Mouse (Mus musculus) MEL (cell line): Measurements from ENCODE around the gene Prdx6. TPM values are rescaled to one million over a fixed set of nuclear protein-coding genes. Genes with fewer than 3 reads are reported as not detected.

Experiments used
- DNase-seq: peaks from one replicate; pipeline ENCODE4 v3.0.0; 2011; ENCODE audit warnings: low read depth, low spot score
- H3K27ac ChIP-seq: 2 replicates; pipeline ENCODE4 v1.5.1; 2012; ENCODE audit warnings: low read depth, mild to moderate bottlenecking, control low read depth, low read length, moderate library complexity; ENCODE audit not compliant: control insufficient read depth
- H3K27me3 ChIP-seq, 2 experiments: fragments of 150-350 bp in 1 of 2; sonication (generic) in 1 of 2; 2 replicates each; pipeline ENCODE4 v1.6.1; 2012; ENCODE audit warnings: low read length in 2 of 2, mild to moderate bottlenecking in 2 of 2, improper control_type of control experiment in 1 of 2, moderate library complexity in 1 of 2; ENCODE audit not compliant: insufficient read depth in 2 of 2, control insufficient read depth in 1 of 2
- H3K36me3 ChIP-seq, 2 experiments: 2 replicates each; pipeline ENCODE4 v1.6.1; 2012 to 2014; ENCODE audit warnings: low read length in 2 of 2, improper control_type of control experiment in 1 of 2, inconsistent platforms in 1 of 2, mild to moderate bottlenecking in 1 of 2; ENCODE audit not compliant: insufficient read depth in 2 of 2, control insufficient read depth in 1 of 2
- H3K4me1 ChIP-seq, 2 experiments: fragments of 150-350 bp in 1 of 2; sonication (generic) in 1 of 2; 2 replicates each; pipeline ENCODE4 v1.6.1; 2012; ENCODE audit warnings: low read length in 2 of 2, improper control_type of control experiment in 1 of 2, mild to moderate bottlenecking in 1 of 2; ENCODE audit not compliant: insufficient read depth in 2 of 2, control insufficient read depth in 1 of 2
- H3K4me3 ChIP-seq, 2 experiments: fragments of 150-350 bp in 1 of 2; sonication (generic) in 1 of 2; 2 replicates each; pipeline ENCODE4 v1.5.1; 2012; ENCODE audit warnings: low read depth in 2 of 2, low read length in 2 of 2, mild to moderate bottlenecking in 2 of 2, moderate library complexity in 2 of 2, control low read depth in 1 of 2, improper control_type of control experiment in 1 of 2; ENCODE audit not compliant: control insufficient read depth in 1 of 2, insufficient read depth in 1 of 2
- H3K79me2 ChIP-seq: 2 replicates; pipeline ENCODE4 v1.6.1; 2012; ENCODE audit warnings: mild to moderate bottlenecking, low read length, moderate library complexity; ENCODE audit not compliant: control insufficient read depth, poor library complexity, insufficient read depth
- H3K9ac ChIP-seq: 2 replicates; pipeline ENCODE4 v1.6.1; 2012; ENCODE audit warnings: low read depth, mild to moderate bottlenecking, control low read depth, low read length, moderate library complexity; ENCODE audit not compliant: control insufficient read depth, poor library complexity, severe bottlenecking
- H3K9me3 ChIP-seq: fragments of 150-350 bp; sonication (generic); replicated peaks from 2 replicates; pipeline ENCODE4 v1.6.1; 2012; ENCODE audit warnings: mild to moderate bottlenecking, low read length, improper control_type of control experiment, moderate library complexity; ENCODE audit not compliant: insufficient read depth
- E2F4 ChIP-seq: IDR thresholded peaks from 2 replicates; pipeline ENCODE4 v1.6.1; 2011; ENCODE audit warnings: low read depth, low read length, improper control_type of control experiment, borderline replicate concordance
- EP300 ChIP-seq, 2 experiments: IDR thresholded peaks; 2 replicates each; pipeline ENCODE4 v1.6.1; 2011; ENCODE audit warnings: improper control_type of control experiment in 2 of 2, low read length in 2 of 2, low read depth in 1 of 2, mild to moderate bottlenecking in 1 of 2
- ETS1 ChIP-seq: IDR thresholded peaks from 2 replicates; pipeline ENCODE4 v1.6.1; 2012; ENCODE audit warnings: low read depth, mild to moderate bottlenecking, inconsistent platforms, low read length, improper control_type of control experiment, moderate library complexity
- JUND ChIP-seq: IDR thresholded peaks from 2 replicates; pipeline ENCODE4 v1.6.1; 2011; ENCODE audit warnings: low read depth, mild to moderate bottlenecking, improper control_type of control experiment, low read length
- MAFK ChIP-seq: IDR thresholded peaks from 2 replicates; pipeline ENCODE4 v1.6.1; 2011; ENCODE audit warnings: low read depth, mild to moderate bottlenecking, low read length, improper control_type of control experiment, borderline replicate concordance
- MAX ChIP-seq: IDR thresholded peaks from 2 replicates; pipeline ENCODE4 v1.6.1; 2011; ENCODE audit warnings: low read length, improper control_type of control experiment
- MYB ChIP-seq: IDR thresholded peaks from 2 replicates; pipeline ENCODE4 v1.6.1; 2011; ENCODE audit warnings: mild to moderate bottlenecking, low read depth, low read length, improper control_type of control experiment
- NELFE ChIP-seq: IDR thresholded peaks from 2 replicates; pipeline ENCODE4 v1.6.1; 2011; ENCODE audit warnings: low read depth, low read length, improper control_type of control experiment
- NRF1 ChIP-seq: IDR thresholded peaks from 2 replicates; pipeline ENCODE4 v1.6.1; 2014; ENCODE audit warnings: low read depth, mild to moderate bottlenecking, inconsistent platforms, low read length, improper control_type of control experiment, moderate library complexity; ENCODE audit not compliant: poor library complexity, insufficient read depth, severe bottlenecking
- SMC3 ChIP-seq: IDR thresholded peaks from 2 replicates; pipeline ENCODE4 v1.6.1; 2011; ENCODE audit warnings: low read depth, low read length, improper control_type of control experiment
- TAL1 ChIP-seq: IDR thresholded peaks from 2 replicates; pipeline ENCODE4 v1.6.1; 2012; ENCODE audit warnings: mild to moderate bottlenecking, inconsistent platforms, low read length, moderate library complexity, mixed read lengths
- TCF12 ChIP-seq: IDR thresholded peaks from 2 replicates; pipeline ENCODE4 v1.6.1; 2014; ENCODE audit warnings: low read depth, mild to moderate bottlenecking, inconsistent platforms, low read length, improper control_type of control experiment, moderate library complexity
- USF1 ChIP-seq: IDR thresholded peaks from 2 replicates; pipeline ENCODE4 v1.6.1; 2014; ENCODE audit warnings: low read depth, mild to moderate bottlenecking, inconsistent platforms, low read length, improper control_type of control experiment, moderate library complexity
- USF2 ChIP-seq, 2 experiments: IDR thresholded peaks; 2 replicates each; pipeline ENCODE4 v1.6.1; 2011 to 2012; ENCODE audit warnings: improper control_type of control experiment in 2 of 2, low read length in 2 of 2, borderline replicate concordance in 1 of 2, inconsistent platforms in 1 of 2, low read depth in 1 of 2, mild to moderate bottlenecking in 1 of 2; ENCODE audit not compliant: insufficient read depth in 1 of 2
- ZC3H11A ChIP-seq: IDR thresholded peaks from 2 replicates; pipeline ENCODE4 v1.6.1; 2012; ENCODE audit warnings: low read depth, mild to moderate bottlenecking, inconsistent platforms, low read length, improper control_type of control experiment
- polyA plus RNA-seq, 2 experiments: library from polyadenylated mRNA; stranded (reverse) in 1 of 2; unstranded in 1 of 2; fragments of >175 nt in 1 of 2; fragments of >200 nt in 1 of 2; gene quantifications; 2 replicates each; pipeline versions ENCODE4 v1.2.1 to v1.2.4; 2012; ENCODE audit warnings: low replicate concordance in 2 of 2, low read depth in 1 of 2; ENCODE audit not compliant: insufficient read length in 2 of 2, insufficient read depth in 1 of 2, missing spikeins in 1 of 2
- total RNA-seq: library from RNA; depleted of rRNA; stranded (reverse); fragments of 300-350 nt; gene quantifications from 2 replicates; pipeline ENCODE4 v1.2.3, GENCODE M21; 2012

The Prdx6 gene
- total and polyA plus RNA-seq, 3 experiments, result 155 to 300 TPM; not detected in 1

DNA sequence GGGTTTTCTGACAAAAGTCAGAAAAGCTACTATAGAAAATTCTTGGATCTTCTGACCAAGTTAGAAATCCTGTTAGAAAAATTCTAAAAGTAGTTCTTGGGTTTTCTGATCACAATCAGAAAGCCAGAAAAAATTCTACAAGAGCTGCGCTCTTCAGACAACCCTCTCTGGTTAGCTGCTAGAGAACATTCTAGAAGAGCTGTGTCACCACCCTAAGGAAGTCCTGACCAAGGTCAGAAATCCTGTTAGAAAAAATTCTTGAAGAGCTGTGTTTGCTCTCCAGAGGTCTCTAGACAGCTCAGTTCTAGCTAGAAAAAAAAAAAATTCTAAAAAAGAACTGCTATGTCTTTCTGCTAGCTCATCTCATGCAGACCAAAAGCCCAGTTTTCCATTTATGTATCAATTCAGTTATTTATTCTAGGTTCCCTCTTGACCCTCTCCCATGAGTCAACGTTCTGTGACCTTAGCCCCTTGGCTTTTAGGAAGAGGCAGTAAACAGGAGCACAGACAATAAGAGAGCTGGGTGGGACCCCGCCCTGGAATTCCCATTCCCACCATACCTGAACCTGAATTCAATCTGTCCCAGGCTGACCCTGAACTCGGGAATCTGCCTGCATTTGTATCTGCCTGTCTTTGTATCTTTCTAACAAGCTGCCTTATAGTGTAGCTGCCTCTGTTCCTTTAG is 19.9 kb upstream of the Prdx6 start:
- H3K27me3 ChIP-seq, result no peaks in the 10 kb centered on the region; a peak in 1 of 4 replicates
- H3K79me2 ChIP-seq, result no peaks in the 10 kb centered on the region
- H3K27ac ChIP-seq, result no peak overlapping the region
- H3K9ac ChIP-seq, result no peak overlapping the region
- TF ChIP-seq MAFK (0 out of 2 replicates have a peak, but pooled peaks have one; percentile 31), NELFE (no peak), EP300 (IDR thresholded peaks at IDR 0.05; ENCODE audit: low read depth in 1 of 2, low read length in 2 of 2) (0 out of 4 replicates have a peak, but pooled peaks of 1 of the 2 experiments have one; percentile 24)
- TF ChIP-seq, all 39 proteins: peak for 2
- no peaks in the 10 kb centered on the region for H3K9me3 ChIP-seq
- peaks cover 0 to 8% of the 10 kb centered on the region in 2 experiments; a peak in 2 of 4 replicates for H3K4me1 ChIP-seq
- DNase-seq, result no peak
- H3K4me3 ChIP-seq, result no peak overlapping the region
- no peaks in the 10 kb centered on the region; a peak in 2 of 4 replicates for H3K36me3 ChIP-seq

DNA sequence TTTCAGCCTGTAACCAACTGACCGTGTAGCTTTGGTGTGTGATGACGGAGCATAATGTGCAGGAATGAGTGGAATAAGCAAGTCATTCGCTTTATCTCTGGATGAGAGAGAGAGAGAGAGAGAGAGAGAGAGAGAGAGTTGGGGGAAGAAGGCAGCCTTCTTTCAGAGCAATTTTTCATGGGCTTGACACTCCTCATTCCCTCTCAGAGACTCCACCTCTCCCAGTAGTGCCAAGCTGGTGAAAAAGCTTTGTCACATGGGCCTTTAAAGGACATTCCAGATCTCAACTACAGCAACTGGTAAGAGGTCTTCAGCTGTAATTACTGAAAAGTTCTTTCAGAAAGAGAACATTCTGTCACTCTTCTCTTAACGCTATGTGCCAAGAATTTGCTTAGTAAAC is 18.3 kb upstream of the Prdx6 start:
- Histone ChIP-seq H3K36me3 (no peaks in the 10 kb centered on the region; a peak in 2 of 4 replicates), H3K79me2 (no peaks in the 10 kb centered on the region), H3K27ac (no peak overlapping the region), H3K4me1 (peaks cover 0 to 8% of the 10 kb centered on the region in 2 experiments; a peak in 2 of 4 replicates), H3K27me3 (no peaks in the 10 kb centered on the region), H3K9ac (no peak overlapping the region), H3K9me3 (no peaks in the 10 kb centered on the region), H3K4me3 (no peak overlapping the region)
- DNase-seq, result no peak
- 0 out of 2 replicates have a peak, but pooled peaks have one; percentile 5 for TF ChIP-seq ETS1
- peak; percentile 83; the same call in 1 of the 2 replicates for TF ChIP-seq JUND
- no peak for TF ChIP-seq MYB

DNA sequence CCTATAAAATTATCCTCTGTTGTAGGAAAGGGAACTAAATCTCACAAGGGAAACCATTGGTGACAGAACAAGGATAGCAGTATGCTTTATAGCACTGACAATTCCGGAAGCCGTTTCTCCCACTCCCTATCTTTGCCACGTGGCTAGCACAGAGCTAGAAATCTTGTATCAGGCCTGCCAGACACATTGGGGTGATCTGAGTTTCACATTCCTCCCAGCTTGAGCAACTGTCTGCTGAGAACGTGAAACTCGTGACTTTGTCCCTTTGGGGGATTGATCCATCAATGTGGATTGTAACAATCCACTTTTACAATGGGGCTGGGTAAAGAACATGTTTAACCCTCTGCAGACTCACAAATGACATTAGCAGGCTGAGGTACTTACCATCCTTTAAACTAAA is 17.9 kb upstream of the Prdx6 start:
- no peaks in the 10 kb centered on the region for H3K79me2 ChIP-seq
- H3K4me3 ChIP-seq, result no peak overlapping the region
- H3K36me3 ChIP-seq, result no peaks in the 10 kb centered on the region; a peak in 2 of 4 replicates
- H3K27me3 ChIP-seq, result no peaks in the 10 kb centered on the region
- TF ChIP-seq E2F4, result no peak
- TF ChIP-seq TAL1, result peak; percentile 46
- no peak for TF ChIP-seq SMC3
- TF ChIP-seq USF1, result peak; percentile 71
- TF ChIP-seq USF2 (IDR thresholded peaks at IDR 0.05; ENCODE audit: borderline replicate concordance in 1 of 2, insufficient read depth in 1 of 2, low read depth in 1 of 2, low read length in 2 of 2), result no peak
- TF ChIP-seq TCF12, result peak; percentile 59
- TF ChIP-seq EP300 (IDR thresholded peaks at IDR 0.05; ENCODE audit: low read depth in 1 of 2, low read length in 2 of 2), result peak; percentile 27 to 71; a peak in 2 of 4 replicates
- 0 out of 2 replicates have a peak, but pooled peaks have one; percentile 22 for TF ChIP-seq ETS1
- no peak for TF ChIP-seq ZC3H11A
- TF ChIP-seq NRF1, result no peak
- TF ChIP-seq MAX, result peak; percentile 69
- H3K27ac ChIP-seq, result no peak overlapping the region
- H3K9ac ChIP-seq, result no peak overlapping the region
- peaks cover 0 to 8% of the 10 kb centered on the region in 2 experiments; a peak in 2 of 4 replicates for H3K4me1 ChIP-seq
- DNase-seq, result peak; percentile 33
- H3K9me3 ChIP-seq, result no peaks in the 10 kb centered on the region
